Mouse (Mus musculus): ENCODE data around the gene Pgs1.

GRCm38 (mm10) chr11:118060038-118060437 lies 73.9 kb downstream of the Pgs1 start:
- TF ChIP-seq CTCF (conservative IDR thresholded peaks at IDR 0.05; ENCODE audit: low read length) = no peak
- TF ChIP-seq POU5F1 (IDR thresholded peaks at IDR 0.05; ENCODE audit: borderline replicate concordance, low read length) = no peak

All from E14TG2a.4 (cell line).